Mouse (Mus musculus) left cerebral cortex, postnatal 14 days (tissue): ENCODE results near the gene Lpar1. TPM values are rescaled to one million over a fixed set of nuclear protein-coding genes. Genes with fewer than 3 reads are reported as not detected.
"Not testable (repeated sequence)": the region's sequence is repeated elsewhere in the genome, so short reads cannot be mapped to it uniquely, and the experiment has no call there.

Experiments
- DNase-seq, 2 experiments: peaks; one replicate each; pipeline ENCODE4 v3.0.0; 2021 to 2022; ENCODE audit warnings: low spot score in 2 of 2, mixed read lengths in 1 of 2
- intact Hi-C: fragments of 180-260 bp; cut with DNase I; formaldehyde crosslinking; loops from one replicate; pipeline ENCODE4 v1.15.1; 2025
- total RNA-seq, 2 experiments: library from RNA; stranded (reverse); gene quantifications; 2 replicates each; pipeline ENCODE4 v1.2.3; 2021

Gene Lpar1
- total RNA-seq, 2 experiments from 2014 or later: 15.5 to 16.5 TPM

GRCm38 (mm10) chr4:58551820-58552219, 1.9 kb downstream of the Lpar1 start:
- intact Hi-C loops: loop anchor here (5.0 to 10.0 kb wide), 2 partner anchors 195 to 287 kb away; no protein-coding TSS in a partner anchor
- peak; percentile 30 to 55 for DNase-seq

- intact Hi-C loops: no loop called here
- no peak for DNase-seq
These were observed 6.0 kb downstream of the Lpar1 start for GRCm38 (mm10) chr4:58547725-58548124.

DNA sequence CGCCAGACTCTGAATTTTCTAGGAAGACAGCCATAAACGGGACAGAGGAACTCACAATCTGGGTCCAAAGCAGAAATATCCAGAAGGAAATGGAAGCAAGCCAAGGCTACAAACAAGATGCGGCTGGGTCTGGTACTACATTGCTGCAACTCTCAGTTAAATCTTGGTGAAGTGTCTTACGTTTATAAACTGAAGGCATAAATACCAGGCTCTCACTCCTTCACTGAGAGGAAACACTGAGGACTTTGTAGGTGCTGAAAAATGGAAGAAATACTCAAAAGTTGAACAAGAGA, 6.5 kb downstream of the Lpar1 start:
- peak in 1 of 2 experiments; percentile 33 for DNase-seq
- intact Hi-C loops: no loop called here

DNA sequence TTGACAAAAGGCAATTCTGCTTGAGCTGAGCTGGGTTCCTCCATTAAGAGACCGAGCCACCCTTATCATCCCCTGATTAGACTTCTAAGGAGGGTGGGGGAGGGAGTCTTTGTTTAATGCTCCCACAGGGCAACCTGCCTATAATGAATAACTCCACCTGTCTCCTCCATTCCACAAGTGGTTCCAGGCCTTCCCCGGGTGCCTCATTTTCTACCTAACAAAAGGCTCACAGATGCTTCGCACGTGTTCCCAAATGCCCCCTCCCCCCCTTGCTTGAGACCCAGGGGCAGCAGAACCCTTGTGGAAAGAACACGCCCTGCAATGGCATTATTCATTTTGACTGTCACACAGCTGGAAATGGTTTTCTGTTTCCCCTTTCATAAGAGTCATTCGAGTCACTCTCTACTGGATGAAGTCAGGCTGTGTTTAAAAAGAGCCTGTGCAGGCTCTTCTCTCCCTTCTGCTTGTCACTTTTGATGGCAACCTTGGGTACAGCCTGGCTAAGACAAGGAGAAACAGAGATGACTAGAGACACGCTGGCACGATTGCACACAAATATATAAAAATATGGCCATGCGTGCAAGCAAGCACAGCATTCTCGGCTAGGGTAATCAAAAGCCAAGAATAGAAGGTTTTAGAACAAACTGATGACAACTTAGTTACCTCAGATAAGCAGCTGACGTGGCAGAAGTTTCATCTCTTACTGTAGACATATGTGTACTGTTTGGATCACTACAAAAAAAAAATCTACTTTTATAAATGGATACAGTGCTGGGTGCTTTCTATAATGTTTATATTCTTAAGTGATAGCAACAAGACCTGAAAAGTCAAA, 7.0 kb downstream of the Lpar1 start:
- no peak for DNase-seq
- intact Hi-C loops: no loop called here

DNA sequence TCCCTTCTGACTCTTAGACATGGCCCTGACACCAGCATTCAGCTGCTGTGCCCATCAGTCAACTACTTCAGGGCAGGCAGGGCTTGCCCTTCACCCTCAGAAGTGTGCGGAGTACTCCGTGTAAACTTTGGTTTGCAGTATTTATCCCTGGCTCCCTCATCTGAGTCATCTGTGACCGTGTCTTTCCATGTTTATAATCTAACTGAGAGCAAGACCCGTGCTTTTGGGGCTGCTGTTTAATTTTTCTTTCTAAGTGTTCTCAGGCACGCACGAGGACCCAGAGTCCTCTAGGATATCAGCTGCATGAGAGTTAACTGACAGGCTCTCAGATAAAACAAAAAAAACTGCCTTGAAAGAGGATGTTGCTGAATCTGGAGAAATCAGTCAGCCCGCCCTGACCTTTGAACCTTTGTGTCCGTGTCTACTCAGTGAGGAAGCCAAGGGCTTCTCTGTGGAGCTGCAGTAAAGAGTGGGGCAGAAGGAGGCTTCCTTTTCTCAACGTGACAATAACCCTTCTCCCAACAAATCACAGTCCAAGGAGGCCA, 7.7 kb downstream of the Lpar1 start:
- intact Hi-C loops: no loop called here
- DNase-seq: no peak

- DNase-seq: no peak
- intact Hi-C loops: no loop called here
These were observed 10.5 kb downstream of the Lpar1 start for GRCm38 (mm10) chr4:58543171-58543570.

GRCm38 (mm10) chr4:58542656-58543055, 11.0 kb downstream of the Lpar1 start:
- DNase-seq, intact Hi-C loops: not testable (repeated sequence)

GRCm38 (mm10) chr4:58540841-58541240, 12.9 kb downstream of the Lpar1 start:
- intact Hi-C loops: no loop called here
- DNase-seq: no peak

- intact Hi-C loops: no loop called here
- no peak for DNase-seq
These were observed 13.3 kb downstream of the Lpar1 start for GRCm38 (mm10) chr4:58540385-58540784.

- intact Hi-C loops: no loop called here
- DNase-seq: no peak
These were observed 15.0 kb downstream of the Lpar1 start for GRCm38 (mm10) chr4:58538696-58539095.

DNA sequence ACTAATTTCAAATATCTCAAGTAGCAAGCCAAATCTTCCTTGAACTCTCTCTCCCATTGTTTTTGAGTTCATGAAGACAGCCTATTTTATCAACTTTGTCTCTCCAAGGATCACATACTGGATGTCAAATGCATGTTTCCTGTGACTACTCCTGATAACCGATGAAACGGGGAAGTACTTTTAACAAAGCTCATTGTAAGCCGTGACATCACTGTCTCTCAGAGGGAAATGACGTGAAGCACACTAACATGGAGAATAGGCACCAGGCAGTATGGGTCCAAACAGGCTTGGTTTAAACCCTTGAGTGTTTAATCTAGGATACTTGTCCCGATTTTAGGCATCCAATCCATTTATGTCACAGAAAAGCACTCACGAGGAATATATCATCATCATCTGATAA, 17.9 kb downstream of the Lpar1 start:
- DNase-seq: no peak
- intact Hi-C loops: no loop called here

- intact Hi-C loops: no loop called here
- DNase-seq: no peak
These were observed 18.9 kb downstream of the Lpar1 start for GRCm38 (mm10) chr4:58534726-58535350.

DNA sequence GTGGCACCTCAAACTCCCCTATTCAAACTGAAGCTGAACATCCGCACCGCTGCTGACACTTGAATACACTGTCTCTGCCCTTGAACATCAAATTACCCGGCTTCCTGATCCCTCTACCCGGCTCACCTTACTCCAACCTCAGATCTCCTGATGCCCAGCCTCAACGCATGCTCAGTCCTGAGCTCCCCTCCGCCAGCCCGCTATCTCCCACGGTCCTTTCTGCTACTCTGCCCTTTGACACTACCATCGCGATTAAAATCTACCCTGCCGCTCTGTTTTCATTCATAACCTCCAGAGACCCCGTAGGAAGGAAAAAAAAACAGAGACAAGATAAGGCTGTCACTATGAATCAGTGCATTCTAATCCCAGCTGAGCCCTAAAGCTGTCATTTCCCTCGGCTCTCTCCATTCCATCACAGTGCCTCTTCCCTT, 19.5 kb downstream of the Lpar1 start:
- DNase-seq: no peak
- intact Hi-C loops: no loop called here

- no peak for DNase-seq
- intact Hi-C loops: no loop called here
These were observed 20.2 kb downstream of the Lpar1 start for GRCm38 (mm10) chr4:58533519-58533918.

GRCm38 (mm10) chr4:58532326-58532725, 21.4 kb downstream of the Lpar1 start:
- intact Hi-C loops: no loop called here
- DNase-seq: no peak

DNA sequence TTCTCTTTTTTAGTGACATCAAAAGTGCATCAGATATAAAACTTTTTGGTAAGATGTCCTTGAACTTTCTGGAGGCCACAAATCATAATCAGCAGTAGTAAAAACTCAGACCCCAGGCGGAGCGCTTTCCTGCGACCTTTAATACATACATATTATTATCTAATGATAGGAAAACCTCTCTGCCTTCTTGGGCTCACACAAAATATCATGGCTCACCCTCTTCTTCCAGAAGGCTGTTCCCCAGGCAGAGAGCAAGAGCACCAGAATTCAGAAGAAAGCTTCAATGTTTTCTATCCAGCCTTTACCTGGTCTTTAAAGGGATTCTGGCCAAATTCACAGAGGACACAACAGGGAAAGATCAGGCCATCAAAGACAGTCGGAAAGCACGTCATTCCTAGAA, 23.0 kb downstream of the Lpar1 start:
- intact Hi-C loops: no loop called here
- DNase-seq: no peak

DNA sequence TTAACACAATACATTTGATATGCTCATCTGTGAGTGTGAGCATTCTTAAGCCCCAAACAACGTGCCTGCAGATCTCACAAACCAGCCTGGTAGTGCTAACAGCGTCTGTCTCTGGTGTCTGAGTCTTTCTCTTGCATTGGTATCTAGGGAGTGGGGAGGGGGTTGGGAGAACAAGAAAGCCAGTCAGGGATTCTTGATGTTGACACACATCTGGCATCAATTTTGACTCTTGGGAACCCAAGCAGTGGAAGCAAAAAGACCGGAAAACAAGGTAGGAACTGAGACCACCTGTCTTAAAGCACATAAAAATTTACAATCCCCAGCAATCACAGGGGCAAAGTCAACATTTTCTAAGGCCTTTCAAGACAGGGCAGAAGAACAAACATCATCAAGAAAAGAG, 23.4 kb downstream of the Lpar1 start:
- intact Hi-C loops: no loop called here

DNA sequence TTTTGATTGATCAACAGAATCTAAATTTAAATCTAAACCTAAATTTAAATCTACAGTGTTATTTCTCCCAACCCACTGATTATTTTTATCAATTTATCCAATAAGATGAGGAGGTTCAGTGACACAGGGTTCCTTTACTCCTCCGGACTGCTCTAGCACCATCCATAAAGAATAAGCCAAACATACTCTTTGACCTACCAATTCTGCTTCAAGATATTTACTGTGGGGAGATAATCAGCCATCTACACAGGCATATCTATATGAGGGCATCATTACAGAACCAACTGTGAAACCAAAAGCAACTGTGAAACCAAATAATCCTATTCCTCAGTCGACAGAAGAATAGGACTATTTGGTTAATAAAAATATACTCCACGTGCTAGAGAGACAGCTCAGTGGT, 25.8 kb downstream of the Lpar1 start:
- intact Hi-C loops: no loop called here
- no peak for DNase-seq

More for the DNA sequence above, 23.4 kb downstream of the Lpar1 start:
- DNase-seq: no peak

GRCm38 (mm10) chr4:58521137-58521536, 32.6 kb downstream of the Lpar1 start:
- intact Hi-C loops: no loop called here
- DNase-seq: no peak

DNA sequence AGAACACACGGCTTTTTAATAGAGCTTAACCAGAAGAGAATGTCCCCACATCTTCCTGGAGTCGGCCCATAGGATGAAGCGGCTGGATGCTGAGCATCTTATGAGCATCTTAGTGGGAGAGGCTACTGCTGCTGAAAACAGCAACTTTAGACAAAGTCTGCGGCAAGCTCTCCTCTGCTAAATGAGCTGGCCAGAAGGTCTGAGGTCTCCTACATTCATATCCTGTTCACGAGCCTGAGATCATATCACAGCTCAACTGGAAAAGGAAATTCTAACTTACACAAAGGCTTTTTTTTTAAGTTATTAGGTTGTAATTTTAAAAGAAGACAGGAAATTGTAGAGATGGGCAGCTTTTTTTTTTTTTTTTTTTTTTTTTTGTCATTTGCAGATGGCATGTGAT, 33.2 kb downstream of the Lpar1 start:
- DNase-seq: no peak
- intact Hi-C loops: no loop called here

- intact Hi-C loops: no loop called here
- no peak for DNase-seq
These were observed 33.8 kb downstream of the Lpar1 start for GRCm38 (mm10) chr4:58519891-58520290.
